Mouse (Mus musculus) cerebellum, adult 11-12 months (tissue): ENCODE measurements around the gene Ooep.
"Not testable (repeated sequence)": the region's sequence is repeated elsewhere in the genome, so short reads cannot be mapped to it uniquely, and the experiment has no call there.

ENCODE experiments used
- DNase-seq: peaks from one replicate; pipeline ENCODE4 v3.0.0; 2022

Gene Ooep

DNA sequence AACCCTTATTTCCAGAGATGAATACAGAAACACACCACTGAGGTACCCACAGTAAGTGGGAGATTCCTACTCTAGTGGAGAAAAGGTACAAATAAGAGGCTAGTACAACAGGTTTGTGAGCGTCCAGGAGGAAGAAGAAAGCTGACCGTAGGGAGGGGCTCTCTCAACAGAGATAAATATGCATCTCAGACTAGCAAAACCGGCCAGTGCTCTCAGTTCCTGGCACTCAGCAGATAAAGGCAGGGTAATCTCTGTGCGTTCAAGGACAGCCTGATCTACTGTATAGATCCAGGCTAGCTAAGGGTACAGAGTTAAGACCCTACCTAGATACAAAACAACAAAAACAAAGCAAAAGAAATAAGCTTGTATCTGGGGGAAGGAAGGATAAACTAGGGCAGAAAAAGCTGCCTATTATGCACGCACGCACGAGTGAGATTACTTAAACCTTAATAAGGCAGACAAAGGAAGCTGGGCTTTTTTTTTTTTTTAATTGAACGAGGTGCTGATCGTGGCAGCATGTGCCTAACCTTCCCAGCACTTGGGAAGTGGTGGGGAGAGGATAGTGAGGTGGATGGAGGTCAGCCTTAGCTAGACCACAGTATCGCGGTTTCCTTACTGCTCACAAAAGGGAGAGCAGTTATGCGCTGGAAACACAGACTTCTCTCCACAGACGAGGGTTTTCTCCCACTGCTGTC lies 12.5 kb downstream of the Ooep start:
- DNase-seq, result no peak

DNA sequence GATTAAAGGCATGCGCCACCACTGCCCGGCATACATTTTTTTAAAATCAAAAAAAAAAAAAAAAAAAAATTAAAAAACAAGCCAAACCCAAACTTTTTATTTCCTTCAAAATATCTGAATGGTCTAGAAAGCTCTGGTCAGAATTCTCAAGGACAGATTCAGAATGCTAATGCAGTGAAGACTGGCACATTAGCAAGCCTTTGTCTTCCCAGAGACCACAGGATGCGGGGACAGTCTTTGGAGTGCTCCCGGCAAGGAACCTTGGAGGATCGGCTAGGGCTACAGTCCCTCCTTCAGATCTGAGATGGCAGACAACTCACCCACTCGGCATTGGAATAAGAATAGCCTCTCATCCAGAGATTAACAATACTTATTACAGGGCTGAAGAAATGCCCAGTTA lies 13.8 kb downstream of the Ooep start:
- no peak for DNase-seq

DNA sequence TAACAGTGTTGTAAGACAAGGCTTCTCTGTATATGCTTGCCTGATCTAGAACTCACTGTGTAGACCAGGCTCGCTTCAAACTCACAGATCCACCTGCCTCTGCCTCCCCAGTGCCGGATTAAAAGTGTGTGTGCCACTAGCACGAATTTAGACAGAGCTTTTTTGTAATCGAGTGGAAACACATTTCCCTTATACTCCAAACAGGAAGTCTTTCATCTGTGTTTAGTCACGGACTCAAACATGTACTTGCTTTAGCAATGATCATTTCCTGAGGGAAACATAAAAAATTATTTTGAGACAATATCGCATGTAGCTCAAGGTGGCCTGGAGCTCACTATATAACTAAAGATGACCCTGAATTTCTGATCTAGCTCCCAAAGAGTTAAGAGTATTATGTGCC lies 15.2 kb downstream of the Ooep start:
- DNase-seq, result no peak

DNA sequence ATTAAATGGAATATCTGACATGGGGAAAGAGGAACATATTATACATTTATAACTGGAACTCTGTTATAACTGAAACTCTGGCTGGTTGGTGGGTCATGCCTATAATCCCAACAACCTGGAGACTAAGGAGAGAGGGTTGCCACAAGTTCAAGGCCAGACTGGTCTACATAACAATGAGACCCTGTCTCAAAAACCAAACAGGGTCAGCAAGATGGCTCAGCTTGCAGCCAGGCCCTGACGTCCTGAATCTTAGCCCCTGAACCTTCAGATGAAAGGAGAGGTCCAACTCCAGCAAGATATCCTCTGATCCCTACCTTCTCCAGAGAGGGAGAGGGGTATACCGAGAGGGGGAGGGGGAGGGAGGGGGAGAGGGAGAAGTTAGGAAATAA lies 18.0 kb downstream of the Ooep start:
- DNase-seq, result no peak

DNA sequence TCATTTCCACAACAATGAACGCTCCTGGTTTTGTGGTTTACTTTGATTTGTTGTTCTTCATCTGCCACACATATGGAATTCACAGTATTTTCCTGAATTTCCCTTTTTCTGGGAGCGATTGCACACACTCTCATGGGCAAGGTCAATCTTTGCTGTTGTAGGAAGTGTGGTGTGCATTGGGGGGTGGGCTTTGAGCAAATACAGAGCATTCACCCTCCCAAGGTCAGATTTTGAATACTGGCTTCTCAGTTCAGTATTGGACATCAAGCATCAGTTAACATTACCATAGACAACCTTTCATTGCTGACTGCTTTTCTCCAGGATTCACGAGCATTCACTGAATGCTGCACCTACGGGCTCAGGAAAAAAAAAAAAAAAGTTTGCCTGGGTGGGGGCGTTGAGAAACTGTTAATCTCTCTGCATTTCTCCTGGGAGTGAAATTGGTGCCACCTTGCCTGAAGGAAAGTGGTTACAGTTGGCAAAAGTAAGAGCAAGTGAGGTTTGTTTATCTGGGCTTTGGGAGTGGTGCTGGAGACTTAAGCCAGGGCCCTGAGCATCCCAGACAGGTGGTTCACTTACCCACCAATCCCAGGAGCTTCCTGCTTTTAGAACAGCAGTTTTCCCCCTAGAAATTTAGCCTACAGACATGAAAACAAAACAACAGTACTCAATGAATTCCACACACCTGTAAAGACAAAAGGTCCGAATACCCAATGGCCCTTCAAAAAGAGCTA lies 18.6 kb downstream of the Ooep start:
- DNase-seq, result no peak

DNA sequence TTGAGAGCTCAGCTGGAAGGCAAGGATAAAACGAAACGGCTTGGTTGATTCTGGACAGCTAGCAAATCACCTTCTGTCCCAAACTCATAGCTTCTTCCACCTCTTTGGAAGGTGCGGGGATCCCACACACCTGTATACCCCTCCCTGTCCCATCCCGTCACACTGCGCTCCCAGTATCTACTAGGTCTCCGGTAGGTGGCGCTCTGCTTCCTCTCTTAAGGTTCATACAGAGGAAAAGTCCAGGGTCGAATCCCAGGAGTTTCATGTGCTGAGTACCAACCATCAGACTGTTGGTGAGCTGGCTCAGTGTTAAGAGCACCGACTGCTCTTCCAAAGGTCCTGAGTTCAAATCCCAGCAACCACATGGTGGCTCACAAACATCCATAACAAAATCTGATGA lies 20.5 kb downstream of the Ooep start:
- peak; percentile 18 for DNase-seq

DNA sequence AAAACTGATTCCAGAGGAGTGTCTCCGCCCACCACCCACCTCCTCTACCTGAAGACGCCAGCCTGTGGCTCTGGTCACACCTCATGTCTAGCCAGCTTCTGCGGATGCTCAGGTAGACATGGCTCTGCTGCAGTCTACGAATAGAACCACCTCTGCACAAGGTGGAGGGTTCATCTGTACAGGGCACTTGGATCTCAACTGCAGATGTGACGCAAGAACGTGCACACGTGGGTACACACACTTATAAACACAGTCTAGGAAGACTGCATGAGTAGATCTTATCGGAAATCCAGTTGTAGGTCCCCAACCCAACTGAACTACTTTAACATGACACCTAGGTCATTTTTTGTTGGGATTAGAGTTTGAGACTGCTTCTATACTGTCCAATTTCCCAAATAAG lies 22.9 kb downstream of the Ooep start, which contains the start of gene Gsta2:
Gsta2 (minus strand) TSS at position 178 of the 400 bp plus-strand sequence.
- DNase-seq, result no peak

DNA sequence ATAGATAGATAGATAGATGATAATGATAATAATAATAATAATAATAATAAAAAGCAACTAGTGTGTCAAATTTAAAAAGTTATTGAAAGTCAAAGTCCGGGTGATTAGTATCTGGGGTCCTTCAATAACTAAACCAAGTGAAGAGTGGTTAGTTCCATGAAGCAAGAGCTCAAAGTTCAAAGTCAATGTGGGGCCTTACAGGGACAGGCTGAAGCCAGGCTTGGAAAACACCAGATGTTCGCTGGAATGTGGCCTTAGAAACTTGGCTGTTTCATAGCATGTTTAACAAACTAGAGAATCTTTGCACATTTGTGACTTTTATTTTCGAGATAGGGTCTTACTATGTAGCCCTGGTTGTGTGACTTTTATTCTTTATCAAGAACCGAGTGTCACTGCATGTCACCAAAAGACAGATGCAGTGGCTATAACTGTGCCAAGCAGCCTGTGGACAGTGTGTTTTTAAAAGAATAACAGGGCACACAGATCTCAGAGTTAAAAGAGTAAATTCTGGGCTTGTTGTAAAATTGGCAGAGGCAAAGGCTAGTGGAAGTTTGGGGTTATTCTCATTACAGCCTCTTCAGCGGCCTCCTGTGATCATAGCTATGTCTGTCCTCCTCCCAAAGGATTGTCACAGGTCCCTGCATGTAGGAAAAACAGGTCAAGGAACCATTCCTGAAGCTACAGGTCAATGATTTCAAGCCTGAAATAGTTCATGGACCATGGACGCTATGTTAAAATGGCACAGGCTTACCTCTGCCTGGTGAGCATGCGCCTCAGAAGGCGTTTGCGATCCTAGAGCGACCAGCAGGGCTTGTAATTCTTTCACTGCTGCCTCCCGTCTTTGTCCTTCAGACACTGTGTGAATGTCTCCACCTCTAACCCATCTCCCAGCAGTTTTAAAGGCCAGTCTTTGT lies 23.6 kb downstream of the Ooep start:
- no peak for DNase-seq

DNA sequence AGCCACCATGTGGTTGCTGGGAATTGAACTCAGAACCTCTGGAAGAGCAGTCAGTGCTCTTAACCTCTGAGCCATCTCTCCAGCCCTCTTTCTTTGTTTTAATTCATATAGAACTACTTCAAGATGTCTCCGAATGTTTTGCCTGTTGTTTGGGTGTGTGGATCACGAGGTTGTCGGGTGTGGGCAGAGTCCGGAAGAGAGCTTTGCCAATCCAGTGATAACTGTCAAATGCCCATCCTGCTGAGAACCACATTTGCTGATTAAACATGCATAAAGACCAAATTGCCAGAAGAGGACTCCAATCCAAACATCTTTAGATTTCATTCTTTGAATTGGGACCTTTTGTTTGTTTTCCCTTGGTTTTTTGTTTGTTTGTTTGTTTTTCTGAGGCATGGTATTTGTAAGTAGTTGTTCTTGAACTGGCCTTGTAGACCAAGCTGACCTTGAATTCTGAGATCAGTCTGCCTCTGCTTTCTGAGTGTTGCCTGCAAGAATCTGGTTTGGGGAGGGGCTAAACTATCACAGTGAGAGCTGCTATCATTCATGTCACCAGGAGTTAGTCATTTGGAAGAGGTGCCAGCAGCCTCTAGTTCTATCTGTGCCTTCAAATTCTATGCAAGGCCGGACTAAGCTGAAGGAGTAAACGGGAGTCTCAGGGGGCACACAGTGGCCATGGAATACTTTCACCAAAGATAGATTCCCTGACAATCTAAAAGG lies 26.9 kb downstream of the Ooep start:
- no peak for DNase-seq

DNA sequence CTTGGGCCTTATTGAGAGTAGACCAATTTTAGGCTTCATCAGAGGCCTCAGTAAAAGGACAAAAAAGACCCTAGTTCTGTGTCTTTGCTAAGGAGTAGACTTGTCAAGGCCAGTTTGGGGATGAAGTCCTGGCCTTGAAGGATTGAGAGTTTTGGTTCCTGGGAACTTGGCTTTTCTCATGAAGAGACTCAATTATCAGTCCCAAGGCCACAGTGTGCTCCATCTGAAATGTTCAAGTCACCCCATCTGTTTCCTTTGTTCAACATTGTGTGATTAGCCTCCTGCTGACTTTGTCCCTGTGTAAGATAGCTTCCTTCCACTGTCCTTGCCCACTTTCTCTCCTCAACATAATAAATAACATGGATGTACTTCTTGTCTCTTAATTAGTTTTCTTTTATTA lies 28.5 kb downstream of the Ooep start:
- not testable (repeated sequence) for DNase-seq

DNA sequence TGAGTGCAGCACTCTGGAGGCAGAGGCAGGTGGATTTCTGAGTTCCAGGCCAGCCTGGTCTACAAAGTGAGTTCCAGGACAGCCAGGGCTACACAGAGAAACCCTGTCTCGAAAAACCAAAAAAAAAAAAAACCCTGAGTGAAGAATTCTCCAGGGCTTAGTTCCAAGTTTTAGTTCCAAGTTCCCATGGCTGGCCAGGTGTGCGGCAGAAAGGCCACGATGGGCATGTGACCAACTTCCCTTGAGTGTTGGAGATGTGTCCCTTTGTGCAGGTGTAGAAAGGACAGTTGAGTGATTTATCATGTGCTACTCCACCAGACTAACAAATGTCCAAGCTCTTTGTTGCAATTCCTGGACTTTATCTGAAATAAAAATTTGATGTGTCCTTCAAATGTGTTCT lies 29.4 kb downstream of the Ooep start:
- not testable (repeated sequence) for DNase-seq

DNA sequence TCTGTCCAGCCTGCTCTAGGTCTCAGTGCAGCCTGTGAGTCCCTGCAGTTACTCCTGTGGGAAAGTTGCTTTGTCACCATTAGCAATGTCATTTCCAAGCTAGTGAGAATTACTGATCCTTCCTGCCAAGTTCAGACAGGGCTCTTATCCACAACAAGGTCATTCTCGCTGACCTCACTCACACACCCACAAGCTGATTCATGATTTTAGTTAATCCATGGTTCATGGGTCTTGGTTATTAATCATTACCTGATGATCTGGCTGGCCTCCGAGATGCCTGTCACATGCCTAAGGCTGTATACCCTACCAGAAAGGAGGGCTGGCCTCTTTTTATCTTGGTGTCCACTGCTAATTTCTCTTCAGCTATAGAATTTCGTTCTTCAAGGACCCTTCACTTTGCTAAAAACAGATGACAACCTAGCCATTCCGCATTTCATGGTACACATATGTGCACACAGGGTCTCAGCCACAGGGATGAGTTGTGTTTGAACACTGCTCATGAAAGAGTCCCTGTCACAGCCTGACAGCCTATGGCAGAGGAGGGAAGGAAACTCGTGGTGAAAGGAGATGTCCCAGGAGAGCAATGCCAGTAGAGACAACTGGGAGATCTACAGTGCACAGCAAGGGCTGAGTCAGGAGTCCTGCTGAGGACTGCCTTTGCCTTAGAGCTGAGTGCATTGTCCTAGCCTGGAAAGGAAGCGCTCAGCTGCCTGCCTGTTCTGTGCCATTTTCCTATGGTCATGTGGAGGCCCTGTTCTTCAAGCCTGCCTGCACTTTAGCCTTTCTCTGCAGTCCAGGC lies 30.1 kb downstream of the Ooep start:
- not testable (repeated sequence) for DNase-seq

DNA sequence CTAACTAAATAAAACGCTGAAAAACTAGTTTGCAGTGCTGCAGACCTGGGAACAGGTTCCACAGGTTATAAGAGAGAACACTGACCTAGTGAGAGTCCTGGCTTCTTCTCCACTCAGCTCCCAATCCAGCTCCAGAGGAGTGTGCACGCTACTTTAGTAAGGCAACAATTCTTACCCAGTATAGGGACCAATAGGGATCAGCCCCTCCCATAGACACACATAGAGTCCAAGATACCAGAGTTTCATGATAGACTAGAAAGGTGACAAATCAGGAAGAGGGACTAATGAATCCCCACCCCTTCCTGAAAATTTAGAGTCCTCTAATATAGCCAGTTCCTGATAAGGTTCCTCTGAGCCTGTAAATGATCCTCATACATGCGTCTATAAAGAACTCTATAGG lies 31.5 kb downstream of the Ooep start:
- DNase-seq, result no peak

DNA sequence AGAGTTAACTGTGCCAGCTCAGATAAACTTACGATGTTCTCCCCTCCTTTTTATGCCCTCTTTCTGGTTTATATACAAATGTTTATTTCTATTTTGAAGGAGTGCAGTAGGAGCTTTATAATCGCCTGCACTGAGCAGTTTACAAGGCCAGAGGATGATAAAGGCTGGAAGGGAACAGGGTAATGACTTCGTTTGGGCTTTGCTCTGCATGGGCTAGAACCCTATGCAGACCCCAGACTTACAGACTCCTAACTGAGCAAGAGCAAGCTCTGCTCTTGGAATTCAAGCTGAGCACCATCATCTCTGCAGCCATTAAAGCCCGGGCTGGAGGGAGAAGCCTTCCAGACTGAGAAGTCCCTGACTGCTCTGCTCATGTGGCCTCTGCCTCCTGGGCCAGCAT lies 33.3 kb downstream of the Ooep start:
- not testable (repeated sequence) for DNase-seq

DNA sequence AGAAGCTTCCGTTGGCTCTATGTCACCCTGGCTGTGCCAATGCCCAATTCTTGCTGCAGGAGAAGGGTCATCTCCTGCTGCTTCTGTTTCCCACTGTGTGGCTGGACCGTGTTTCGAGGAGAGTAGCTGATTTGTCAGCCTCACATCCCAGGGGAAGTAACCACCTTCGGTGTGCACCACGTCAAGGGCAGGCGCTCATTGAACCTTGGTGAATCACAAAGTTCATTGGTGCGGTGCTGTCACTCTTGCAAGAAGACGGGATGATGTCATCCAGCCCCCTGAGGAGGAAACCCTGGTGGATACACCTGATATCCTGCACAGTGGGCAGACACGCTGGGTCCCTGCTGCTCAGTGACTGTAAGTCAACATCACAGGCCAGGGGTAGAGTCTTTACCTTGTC lies 35.5 kb downstream of the Ooep start:
- DNase-seq, result not testable (repeated sequence)

DNA sequence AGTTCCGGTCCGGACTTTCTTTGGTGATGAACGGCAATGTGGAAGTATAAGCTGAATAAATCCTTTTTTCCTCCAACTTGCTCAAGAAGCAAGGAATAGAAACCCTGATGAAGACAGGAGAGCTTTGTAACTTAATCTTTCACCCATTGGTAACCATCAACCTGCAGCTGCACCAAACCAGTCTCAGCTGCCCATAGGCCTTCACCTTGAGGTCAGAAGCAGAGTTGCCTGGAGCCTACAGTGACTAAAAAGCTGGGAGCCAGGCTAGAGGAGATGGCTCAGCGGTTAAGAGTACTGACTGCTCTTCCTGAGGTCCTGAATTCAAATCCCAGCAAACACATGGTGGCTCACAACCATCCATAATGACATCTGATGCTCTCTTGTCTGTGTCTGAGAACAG lies 36.0 kb downstream of the Ooep start:
- DNase-seq, result not testable (repeated sequence)

DNA sequence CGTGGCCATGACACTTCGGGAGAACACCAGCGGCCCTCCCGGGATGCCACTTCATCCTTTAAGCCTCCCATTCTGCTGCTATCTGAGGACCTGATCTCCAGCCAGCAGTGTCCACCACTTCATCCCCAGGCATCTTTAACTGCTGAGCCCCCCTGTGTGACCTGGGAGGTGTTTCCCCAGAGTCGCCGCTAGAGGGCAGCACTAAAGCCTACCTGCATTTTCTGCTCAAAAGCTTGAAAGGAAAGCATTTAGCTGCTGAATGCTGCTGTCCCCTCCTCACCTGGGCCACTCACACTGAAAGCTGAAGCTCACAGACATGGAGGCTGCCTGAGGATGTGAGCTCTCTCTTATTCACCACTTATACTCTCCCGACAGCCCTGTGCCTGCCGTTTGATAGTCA lies 38.2 kb downstream of the Ooep start:
- DNase-seq, result not testable (repeated sequence)

DNA sequence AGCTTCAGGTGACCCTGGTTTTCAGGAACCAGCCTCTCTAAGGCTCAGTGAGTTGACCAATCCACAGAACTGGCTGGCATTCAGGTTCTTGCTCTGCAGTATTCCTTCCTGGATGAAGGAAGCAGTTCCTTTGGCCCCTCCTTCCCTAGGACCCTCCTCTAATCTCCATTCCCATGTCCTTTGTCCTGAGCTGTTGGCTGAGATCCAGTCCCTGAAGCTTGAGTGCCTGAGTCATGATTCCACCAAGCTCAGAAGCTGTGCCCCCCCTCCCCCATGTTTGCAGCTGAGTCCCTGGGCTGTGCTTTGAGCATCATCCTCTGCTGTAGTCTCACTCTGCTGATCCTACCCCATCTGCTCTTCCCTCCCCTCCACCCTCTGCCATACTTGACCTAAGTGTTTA lies 41.5 kb downstream of the Ooep start:
- not testable (repeated sequence) for DNase-seq

DNA sequence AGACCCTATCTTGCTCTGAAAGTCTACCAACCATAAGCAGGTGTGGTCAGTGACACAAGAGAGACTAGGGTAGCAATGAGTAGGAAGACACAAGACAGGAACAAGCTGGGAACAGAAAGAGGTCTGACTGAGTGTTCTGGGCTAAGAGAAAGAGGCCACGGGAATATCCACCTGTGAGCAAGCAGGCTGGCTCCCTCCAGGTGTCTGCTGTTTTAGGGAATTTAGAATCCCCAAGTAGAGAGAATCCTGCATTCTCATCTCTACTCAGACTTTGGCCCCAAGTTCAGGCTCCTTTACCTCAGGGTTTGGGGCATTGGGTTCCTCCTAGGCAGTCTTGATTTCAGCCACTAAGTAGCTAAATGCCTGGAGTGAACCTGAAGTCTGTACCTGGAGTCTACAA lies 51.2 kb downstream of the Ooep start, which contains the start of gene Omt2b:
Omt2b (plus strand) TSS at position 301 of the 400 bp plus-strand sequence.
- not testable (repeated sequence) for DNase-seq
